Mouse (Mus musculus) gastrocnemius, postnatal 14 days (tissue): ENCODE measurements at regions not wholly inside any gene's neighbourhood (a gene's known extent, or its start where the extent isn't known, plus 50 kb on each side); places are given as distances from the start of the nearest gene placed in this dataset.

Experiments used
- DNase-seq: peaks from one replicate; pipeline ENCODE4 v3.0.0; 2021; ENCODE audit warnings: mixed read lengths
- intact Hi-C: fragments of 180-260 bp; cut with DNase I; formaldehyde crosslinking; loops from one replicate; pipeline ENCODE4 v1.15.1; 2025; ENCODE audit warnings: low total_unique reads

GRCm38 (mm10) chr1:128470786-128471185 is 53.6 kb upstream of the Dars start:
- no peak for DNase-seq
- intact Hi-C loops: no loop called here

GRCm38 (mm10) chr1:128469054-128469453 is 51.9 kb upstream of the Dars start:
- intact Hi-C loops: no loop called here
- DNase-seq: no peak
